Mouse (Mus musculus) hindbrain, embryonic 13.5 days (tissue): ENCODE results near the gene Mta1. TPM values are rescaled to one million over a fixed set of nuclear protein-coding genes. Genes with fewer than 3 reads are reported as not detected.

ENCODE experiments used
- ATAC-seq: fragments of 200-750 bp; cut with Nextera tagmentation; 2 replicates; pipeline ENCODE4 v1.8.0; 2017; ENCODE audit warnings: moderate TSS enrichment; ENCODE audit not compliant: low FRiP score
- H3K27ac ChIP-seq: fragments of 300-500 bp; sonication (generic); 2 replicates; pipeline ENCODE4 v1.5.1; 2015; ENCODE audit warnings: inconsistent platforms, mild to moderate bottlenecking, moderate library complexity
- H3K27me3 ChIP-seq: fragments of 300-500 bp; sonication (generic); 2 replicates; pipeline ENCODE4 v1.6.1; 2015; ENCODE audit warnings: mild to moderate bottlenecking, inconsistent platforms
- H3K36me3 ChIP-seq: fragments of 300-500 bp; sonication (generic); 2 replicates; pipeline ENCODE4 v1.6.1; 2015; ENCODE audit warnings: mild to moderate bottlenecking, inconsistent platforms
- H3K4me1 ChIP-seq: fragments of 300-500 bp; sonication (generic); replicated peaks from 2 replicates; pipeline ENCODE4 v1.6.1; 2015; ENCODE audit warnings: inconsistent platforms
- H3K4me2 ChIP-seq: fragments of 300-500 bp; sonication (generic); 2 replicates; pipeline ENCODE4 v1.6.1; 2015; ENCODE audit warnings: inconsistent platforms, mild to moderate bottlenecking, moderate library complexity
- H3K4me3 ChIP-seq: fragments of 300-500 bp; sonication (generic); 2 replicates; pipeline ENCODE4 v1.5.1; 2015; ENCODE audit warnings: mild to moderate bottlenecking, inconsistent platforms
- H3K9ac ChIP-seq: fragments of 300-500 bp; sonication (generic); 2 replicates; pipeline ENCODE4 v1.6.1; 2015; ENCODE audit warnings: mild to moderate bottlenecking, inconsistent platforms
- H3K9me3 ChIP-seq: fragments of 300-500 bp; sonication (generic); 2 replicates; pipeline ENCODE4 v1.6.1; 2016; ENCODE audit warnings: inconsistent platforms
- WGBS: fragments of 180-500 bp; shearing (Covaris S2); methylation state at CpG from one replicate; pipeline ENCODE4 v1.1.7; 2015; 5-methylcytosine and 5-hydroxymethylcytosine counted together
- microRNA-seq: library from miRNA; unstranded; fragments of <30 nt; microRNA quantifications from one replicate; pipeline ENCODE4, GENCODE M21; 2016
- polyA plus RNA-seq: library from polyadenylated mRNA; unstranded; fragments of >200 nt; fragmentation: Nextera tagmentation; extraction: Ambion mirVana; gene quantifications from 2 replicates; pipeline ENCODE4 v1.2.1, GENCODE M21; 2015

Gene Mta1
- polyA plus RNA-seq, 1 experiment from 2014 or later, result 13.7 TPM

DNA sequence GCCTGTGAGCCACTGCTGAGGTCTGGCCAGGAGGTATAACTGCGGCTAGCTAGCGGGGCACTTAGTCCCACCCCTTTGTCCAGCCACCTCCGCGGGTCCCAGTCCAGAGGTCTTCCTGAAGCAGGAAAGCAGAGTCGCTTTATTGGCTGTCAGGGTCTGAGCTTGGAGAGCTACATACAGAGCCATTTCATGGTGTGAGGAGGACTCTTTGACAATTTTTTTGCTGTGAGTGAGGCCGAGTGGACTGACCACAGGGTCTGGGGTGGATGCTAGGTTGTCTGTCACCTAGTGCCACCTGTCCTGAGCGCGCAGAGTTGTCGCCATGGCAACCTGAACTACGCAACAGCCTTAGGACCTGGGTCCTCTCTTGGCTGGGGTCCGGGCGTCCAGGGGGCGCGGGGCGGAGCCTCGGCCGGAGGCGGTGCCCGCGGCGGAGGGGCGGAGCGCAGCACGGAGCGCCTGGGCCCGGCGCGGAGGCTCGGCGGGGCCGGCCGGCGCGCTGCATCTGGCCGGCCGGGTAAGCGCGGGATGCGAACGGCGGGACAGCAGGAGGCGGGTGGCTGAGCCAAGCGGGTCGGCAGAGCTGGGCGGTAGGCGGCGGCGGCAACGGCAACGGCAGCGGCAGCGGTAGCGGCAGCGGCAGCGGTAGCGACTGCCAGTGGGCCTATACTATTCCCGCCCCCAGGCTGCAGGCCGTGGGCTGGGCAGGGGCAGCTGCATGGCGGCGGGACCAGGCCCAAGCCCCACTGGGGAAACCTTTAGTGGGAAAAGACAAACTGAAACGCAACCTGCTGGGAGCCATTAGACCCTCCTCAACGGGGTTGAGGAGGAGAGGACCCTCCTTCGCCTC lies 87.6 kb downstream of the Mta1 start, which contains the start of gene Tmem121:
Tmem121 (plus strand) TSS at position 489 of the 850 bp plus-strand sequence.
- peak within 1 kb of the TSS; percentile 73 for H3K27ac ChIP-seq
- ATAC-seq, result peak; percentile 57
- H3K4me3 ChIP-seq, result peak within 1 kb of the TSS; percentile 79
- peak within 1 kb of the TSS; percentile 89 for H3K4me2 ChIP-seq
- peaks cover 27% of the 10 kb centered on the region for H3K36me3 ChIP-seq
- H3K9ac ChIP-seq, result peak within 1 kb of the TSS; percentile 93
- no peaks in the 10 kb centered on the region for H3K9me3 ChIP-seq
- peaks cover 10% of the 10 kb centered on the region; the same call in 1 of the 2 replicates for H3K27me3 ChIP-seq
- H3K4me1 ChIP-seq, result peaks cover 34% of the 10 kb centered on the region
- 1% methylated on average over 58 of the region's 63 CpGs for WGBS

DNA sequence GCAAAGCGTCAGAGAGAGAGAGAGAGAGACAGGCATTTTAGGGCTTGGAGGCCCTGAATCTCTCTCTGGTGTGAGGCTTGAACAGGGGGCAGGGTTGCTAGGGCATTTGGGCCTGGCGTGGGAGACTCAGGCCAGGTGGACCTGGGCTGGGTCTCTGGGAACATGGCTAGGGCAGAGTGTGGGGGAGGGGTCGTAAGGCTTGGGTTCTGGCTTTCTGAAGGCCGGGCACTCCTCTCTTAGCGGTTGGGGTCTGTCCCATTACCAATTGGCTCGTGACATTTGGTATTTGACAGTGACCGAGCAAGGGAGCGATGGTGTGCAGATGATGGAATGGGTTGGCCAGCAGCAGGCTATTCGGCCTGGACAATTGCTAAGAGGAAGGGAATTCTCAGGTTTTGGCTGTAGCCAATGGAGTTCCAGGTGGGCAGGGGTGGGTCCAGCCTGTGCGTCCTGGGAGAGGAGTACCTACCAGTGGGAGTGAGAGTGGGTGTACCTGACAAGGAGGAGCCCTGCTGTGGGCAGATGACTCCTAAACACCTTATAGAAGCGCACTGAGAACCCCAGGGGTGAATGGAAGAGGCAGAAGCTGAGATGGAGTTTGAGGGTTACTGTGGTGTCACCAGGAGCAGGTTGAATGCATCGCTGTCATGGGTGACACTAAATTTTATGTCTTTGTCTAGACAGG lies 88.4 kb downstream of the Mta1 start:
- Histone ChIP-seq H3K36me3 (peaks cover 35% of the 10 kb centered on the region), H3K9me3 (no peaks in the 10 kb centered on the region), H3K4me2 (peak overlapping the region; percentile 89), H3K27ac (peak overlapping the region; percentile 73; the same call in 1 of the 2 replicates), H3K27me3 (peaks cover 10% of the 10 kb centered on the region; the same call in 1 of the 2 replicates), H3K4me3 (peak overlapping the region; percentile 79), H3K9ac (peak overlapping the region; percentile 93), H3K4me1 (peaks cover 34% of the 10 kb centered on the region)
- ATAC-seq, result peak; percentile 21
- WGBS, result 32% methylated on average over 12 of the region's 12 CpGs

Small RNA genes within 50 kb of the gene (microRNA-seq; reads per million reads assigned to microRNA genes)
- not detected for gene Gm44471

Other genes with a start within 250 kb of the Mta1 start
- gene Gpr132, start 230.1 kb upstream of the Mta1 start, polyA plus RNA-seq, result not detected in 2 replicates
- 8.4 and 10.7 TPM in 2 replicates for gene Jag2, start 168.5 kb upstream of the Mta1 start, polyA plus RNA-seq
- gene Nudt14, start 156.2 kb upstream of the Mta1 start, polyA plus RNA-seq, result 59.2 and 59.8 TPM in 2 replicates
- 40.0 and 45.5 TPM in 2 replicates for gene Btbd6, start 121.8 kb upstream of the Mta1 start, polyA plus RNA-seq
- gene Brf1, start 97.6 kb upstream of the Mta1 start, polyA plus RNA-seq, result 58.3 and 58.6 TPM in 2 replicates
- gene Pacs2, start 83.8 kb upstream of the Mta1 start, polyA plus RNA-seq, result 24.1 and 24.7 TPM in 2 replicates
- 0.40 TPM in 1 of 2 replicates, not detected in the other for gene Tex22, start 23.8 kb upstream of the Mta1 start, polyA plus RNA-seq
- gene Crip2, start 42.0 kb downstream of the Mta1 start, polyA plus RNA-seq, result 324 and 347 TPM in 2 replicates
- 47.1 and 48.0 TPM in 2 replicates for gene Crip1, start 48.0 kb downstream of the Mta1 start, polyA plus RNA-seq
- gene Tedc1, start 58.1 kb downstream of the Mta1 start, polyA plus RNA-seq, result 19.9 and 20.7 TPM in 2 replicates
- 32.4 and 34.9 TPM in 2 replicates for gene Tmem121, start 87.7 kb downstream of the Mta1 start, polyA plus RNA-seq